Mouse (Mus musculus) liver, adult 2 months (tissue): ENCODE data around the gene Ranbp3l. TPM values are rescaled to one million over a fixed set of nuclear protein-coding genes. Genes with fewer than 3 reads are reported as not detected.

Experiments used
- DNase-seq: peaks from one replicate; pipeline ENCODE4 v3.0.0-alpha.2; 2011; ENCODE audit warnings: low read depth, low spot score; ENCODE audit errors: extremely low read depth
- H3K27ac ChIP-seq: fragments of 200-500 bp; replicated peaks from 2 replicates; pipeline ENCODE4 v1.5.1; 2012; ENCODE audit warnings: low read depth, mild to moderate bottlenecking, control low read depth, inconsistent platforms, low read length; ENCODE audit not compliant: insufficient read depth
- H3K27me3 ChIP-seq: fragments of 200-500 bp; 2 replicates; pipeline ENCODE4 v1.6.1; 2012; ENCODE audit warnings: mild to moderate bottlenecking, moderate library complexity, low read length, inconsistent platforms; ENCODE audit not compliant: control insufficient read depth, insufficient read depth
- H3K36me3 ChIP-seq: fragments of 200-500 bp; 2 replicates; pipeline ENCODE4 v1.6.1; 2012; ENCODE audit warnings: low read length, inconsistent platforms; ENCODE audit not compliant: control insufficient read depth, insufficient read depth
- H3K4me1 ChIP-seq: fragments of 200-500 bp; 2 replicates; pipeline ENCODE4 v1.6.1; 2011; ENCODE audit warnings: low read length; ENCODE audit not compliant: control insufficient read depth, insufficient read depth
- H3K4me3 ChIP-seq: fragments of 200-500 bp; 2 replicates; pipeline ENCODE4 v1.5.1; 2011; ENCODE audit warnings: low read depth, mild to moderate bottlenecking, control low read depth, low read length, moderate library complexity; ENCODE audit not compliant: insufficient read depth
- H3K79me2 ChIP-seq: fragments of 200-500 bp; 2 replicates; pipeline ENCODE4 v1.6.1; 2012; ENCODE audit warnings: inconsistent platforms, mild to moderate bottlenecking, low read length, moderate library complexity; ENCODE audit not compliant: control insufficient read depth, insufficient read depth
- H3K9ac ChIP-seq: fragments of 200-500 bp; 2 replicates; pipeline ENCODE4 v1.6.1; 2012; ENCODE audit warnings: low read depth, mild to moderate bottlenecking, control low read depth, inconsistent platforms, low read length
- CTCF ChIP-seq: fragments of 200-500 bp; IDR thresholded peaks from 2 replicates; pipeline ENCODE4 v1.5.1; 2011; ENCODE audit warnings: low read depth, low read length, control low read depth
- POLR2A ChIP-seq: fragments of 200-500 bp; IDR thresholded peaks from 2 replicates; pipeline ENCODE4 v1.6.1; 2011; ENCODE audit warnings: low read length, control low read depth; ENCODE audit not compliant: insufficient read depth; ENCODE audit errors: extremely low read depth
- WGBS: fragments of 180-500 bp; shearing (Covaris S2); methylation state at CpG from one replicate; pipeline ENCODE4 v1.1.7; 2018; 5-methylcytosine and 5-hydroxymethylcytosine counted together
- polyA plus RNA-seq: library from polyadenylated mRNA; depleted of rRNA; stranded (reverse); fragments of >200 nt; gene quantifications from 2 replicates; pipeline ENCODE4 v1.2.3, GENCODE M21; 2012
- total RNA-seq: library from RNA; depleted of rRNA; stranded (reverse); fragments of >200 nt; gene quantifications from 2 replicates; pipeline ENCODE4 v1.2.3, GENCODE M21; 2014

Ranbp3l gene
- total and polyA plus RNA-seq, 2 experiments = 0.55 to 1.8 TPM

- H3K79me2 ChIP-seq = peaks cover 21% of the 10 kb centered on the region; the same call in 1 of the 2 replicates
- H3K36me3 ChIP-seq = peaks cover 16% of the 10 kb centered on the region
- H3K4me1 ChIP-seq = peaks cover 23% of the 10 kb centered on the region
- H3K27me3 ChIP-seq = no peaks in the 10 kb centered on the region
- WGBS = 31% methylated on average over 9 of the region's 9 CpGs
- H3K27ac ChIP-seq = no peak overlapping the region
- H3K9ac ChIP-seq = no peak overlapping the region
- peak; percentile 94 for DNase-seq
- no peak overlapping the region for H3K4me3 ChIP-seq
- TF ChIP-seq CTCF (no peak), POLR2A (no peak)
Measured at GRCm38 (mm10) chr15:9082753-9083152, 115.0 kb downstream of the Ranbp3l start.

DNA sequence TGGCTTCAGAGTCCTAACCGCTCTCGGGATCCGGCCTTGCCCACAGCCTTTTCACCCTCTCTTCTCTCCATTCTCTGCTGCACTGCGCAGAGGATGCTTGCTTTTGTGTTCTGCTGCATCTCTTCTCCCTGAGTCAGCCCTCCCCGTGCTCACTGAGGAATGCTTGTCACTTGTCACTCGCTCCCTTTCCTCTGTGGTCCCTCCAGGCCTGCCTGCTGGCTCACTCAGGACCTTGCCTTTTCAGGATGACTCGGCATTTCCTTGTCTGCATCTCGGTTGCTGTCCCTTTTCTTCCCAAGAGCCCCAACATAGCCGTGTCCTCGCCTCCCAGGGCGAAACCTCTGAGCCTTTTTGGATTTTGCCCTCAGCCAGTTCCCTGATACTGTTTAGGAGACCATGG lies 119.1 kb downstream of the Ranbp3l start:
- H3K79me2 ChIP-seq = peaks cover 11% of the 10 kb centered on the region; the same call in 1 of the 2 replicates
- H3K9ac ChIP-seq = no peak overlapping the region
- 77% methylated on average over 11 of the region's 11 CpGs for WGBS
- H3K36me3 ChIP-seq = peaks cover 27% of the 10 kb centered on the region
- H3K27ac ChIP-seq = no peak overlapping the region
- H3K27me3 ChIP-seq = no peaks in the 10 kb centered on the region
- DNase-seq = no peak
- no peak overlapping the region for H3K4me3 ChIP-seq
- peaks cover 5% of the 10 kb centered on the region for H3K4me1 ChIP-seq
- TF ChIP-seq CTCF (no peak), POLR2A (no peak)

- peaks cover 30% of the 10 kb centered on the region for H3K36me3 ChIP-seq
- peaks cover under 1% of the 10 kb centered on the region for H3K4me1 ChIP-seq
- 88% methylated on average over 5 of the region's 5 CpGs for WGBS
- H3K9ac ChIP-seq = no peak overlapping the region
- no peak for TF ChIP-seq POLR2A
- no peak for TF ChIP-seq CTCF
- no peak overlapping the region for H3K4me3 ChIP-seq
- DNase-seq = no peak
- no peaks in the 10 kb centered on the region for H3K27me3 ChIP-seq
- H3K79me2 ChIP-seq = peaks cover 11% of the 10 kb centered on the region; the same call in 1 of the 2 replicates
- no peak overlapping the region for H3K27ac ChIP-seq
Measured at GRCm38 (mm10) chr15:9087421-9087820, 119.7 kb downstream of the Ranbp3l start.

GRCm38 (mm10) chr15:9087895-9088682 lies 120.3 kb downstream of the Ranbp3l start:
- Histone ChIP-seq H3K79me2 (peaks cover 11% of the 10 kb centered on the region; the same call in 1 of the 2 replicates), H3K4me3 (no peak overlapping the region), H3K27ac (no peak overlapping the region), H3K4me1 (no peaks in the 10 kb centered on the region; the same call in 1 of the 2 replicates), H3K36me3 (peaks cover 35% of the 10 kb centered on the region), H3K9ac (no peak overlapping the region), H3K27me3 (no peaks in the 10 kb centered on the region)
- TF ChIP-seq CTCF = no peak
- TF ChIP-seq POLR2A = no peak
- no peak for DNase-seq
- WGBS = 94% methylated on average over 17 of the region's 17 CpGs

DNA sequence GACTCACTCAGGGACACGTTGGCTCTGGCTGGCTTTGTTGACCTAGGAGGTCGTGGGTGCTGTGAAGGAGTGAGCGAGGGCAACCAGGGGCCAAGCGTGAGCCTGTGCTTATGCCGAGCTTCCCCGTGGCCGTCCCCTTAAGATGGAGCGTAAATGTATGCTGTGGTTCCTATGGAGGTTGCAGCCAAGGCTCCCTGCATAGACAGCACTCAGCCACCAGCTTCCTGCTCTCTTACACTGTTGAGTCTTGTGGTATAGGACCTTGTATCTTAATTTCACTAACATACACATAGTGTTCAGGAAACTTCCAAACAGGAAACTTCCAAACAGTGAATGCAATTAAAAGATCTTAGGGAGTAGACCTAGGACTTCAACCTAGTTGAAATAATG lies 120.9 kb downstream of the Ranbp3l start:
- no peak overlapping the region for H3K27ac ChIP-seq
- H3K9ac ChIP-seq = no peak overlapping the region

DNA sequence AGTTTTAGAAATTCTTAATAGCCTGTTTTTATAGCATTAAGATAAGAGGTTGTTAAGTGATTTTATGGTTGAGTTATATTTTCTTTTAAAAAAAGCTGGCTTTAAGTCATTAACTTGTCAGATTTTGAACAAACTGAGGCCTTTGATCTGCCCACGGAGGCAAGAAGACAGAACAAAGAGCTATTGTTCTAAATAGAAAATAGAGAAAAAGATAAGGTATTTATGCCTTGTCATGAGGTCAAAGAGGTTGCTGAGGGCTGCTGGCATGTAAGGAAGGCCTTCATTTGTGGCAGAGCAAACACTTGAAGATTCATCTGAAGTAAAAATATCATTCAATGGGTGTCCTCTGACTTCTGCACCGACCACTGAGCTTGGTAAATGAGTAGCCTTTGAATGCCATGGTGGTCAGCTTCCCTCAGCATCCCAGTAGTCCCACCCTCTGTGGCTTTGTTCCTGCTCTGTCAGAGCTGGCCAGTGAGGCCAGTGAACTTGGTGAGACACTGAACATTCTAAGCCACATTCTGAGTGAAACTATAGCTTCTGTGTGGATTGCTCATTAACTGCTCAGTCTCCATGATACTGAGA lies 121.5 kb downstream of the Ranbp3l start:
- H3K9ac ChIP-seq = no peak overlapping the region
- H3K27me3 ChIP-seq = no peaks in the 10 kb centered on the region
- H3K27ac ChIP-seq = no peak overlapping the region
- H3K79me2 ChIP-seq = peaks cover 8% of the 10 kb centered on the region; the same call in 1 of the 2 replicates
- H3K4me1 ChIP-seq = no peaks in the 10 kb centered on the region
- DNase-seq = no peak
- peaks cover 42% of the 10 kb centered on the region for H3K36me3 ChIP-seq
- no peak for TF ChIP-seq CTCF
- TF ChIP-seq POLR2A = no peak
- H3K4me3 ChIP-seq = no peak overlapping the region
- WGBS = 47% methylated on average over 2 of the region's 2 CpGs

More for the DNA sequence above, 120.9 kb downstream of the Ranbp3l start:
- Histone ChIP-seq H3K4me1 (no peaks in the 10 kb centered on the region), H3K27me3 (no peaks in the 10 kb centered on the region), H3K79me2 (peaks cover 8% of the 10 kb centered on the region; the same call in 1 of the 2 replicates), H3K36me3 (peaks cover 38% of the 10 kb centered on the region), H3K4me3 (no peak overlapping the region)
- TF ChIP-seq POLR2A (no peak), CTCF (no peak)
- DNase-seq = no peak
- 79% methylated on average over 8 of the region's 8 CpGs for WGBS
